Comparison of ENCODE assay signal across 9 mouse cellular contexts in genomic region chr3:95141952-95142616, GRCm38 (mm10). TPM values are rescaled to one million over a fixed set of nuclear protein-coding genes. Genes with fewer than 3 reads are reported as not detected.
DNase-seq lines count a peak whose midpoint lies in the region; ATAC-seq and TF ChIP-seq lines count a peak whose summit lies in the region.
"Had no signal": no experiment of that assay in that cellular context is flagged by ENCODE, and none has a peak within 500 bp of the region (broad histone marks: within the 10 kb centered on the region; RNA-seq: fewer than 3 reads in every experiment).

Gene Tnfaip8l2, minus strand, starts transcription at chr3:95142360.

- no peak within 1 kb of the TSS for H3K27ac ChIP-seq in forebrain, embryonic 15.5 days (replicated peaks)
- no peak within 1 kb of the TSS for H3K27ac ChIP-seq in forebrain, embryonic 10.5 days
- H3K27ac ChIP-seq in MEL (ENCODE audit: control insufficient read depth, low read depth, low read length), result peak within 1 kb of the TSS; percentile 25; the same call in 1 of the 2 replicates
- 0 out of 2 replicates have a peak within 1 kb of the TSS, but pooled peaks have one; percentile 11 for H3K27ac ChIP-seq in liver, embryonic 11.5 days (ENCODE audit: low read depth, low read length)
- H3K27ac ChIP-seq in neural tube, embryonic 13.5 days (replicated peaks), result no peak within 1 kb of the TSS
- no peak within 1 kb of the TSS for H3K27ac ChIP-seq in cerebellum, adult 2 months (ENCODE audit: insufficient read depth, low read length)
- H3K27ac ChIP-seq: kidney, embryonic 15.5 days had no signal

- no peak within 1 kb of the TSS for H3K4me3 ChIP-seq in forebrain, embryonic 15.5 days
- H3K4me3 ChIP-seq in forebrain, embryonic 10.5 days, result no peak within 1 kb of the TSS
- peak within 1 kb of the TSS; percentile 32 to 43 for H3K4me3 ChIP-seq in MEL (ENCODE audit: control insufficient read depth in 1 of 2, insufficient read depth in 1 of 2, low read depth in 2 of 2, low read length in 2 of 2)
- H3K4me3 ChIP-seq in liver, embryonic 11.5 days (ENCODE audit: low read depth, low read length), result no peak within 1 kb of the TSS; the same call in 1 of the 2 replicates
- H3K4me3 ChIP-seq in neural tube, embryonic 13.5 days, result no peak within 1 kb of the TSS
- no peak within 1 kb of the TSS for H3K4me3 ChIP-seq in cerebellum, adult 2 months (replicated peaks; ENCODE audit: insufficient read depth, low read depth, low read length)
- H3K4me3 ChIP-seq: kidney, embryonic 15.5 days had no signal

- DNase-seq in forebrain, embryonic 10.5 days (ENCODE audit: extremely low spot score, low spot score), result no peak
- DNase-seq in MEL (ENCODE audit: low read depth, low spot score), result peak; percentile 88
- DNase-seq in liver, embryonic 11.5 days (ENCODE audit: low spot score), result no peak
- no peak for DNase-seq in cerebellum, adult 2 months
- no peak for DNase-seq in ovary, adult 18-20 months (ENCODE audit: low spot score)
- no peak for DNase-seq in right cerebral cortex, postnatal 25 days

- TF ChIP-seq POLR2A in MEL (IDR thresholded peaks at IDR 0.05; ENCODE audit: control insufficient read depth in 1 of 2, insufficient read depth in 1 of 2, low read depth in 1 of 2, low read length in 2 of 2, poor library complexity in 1 of 2), result peak in 1 of 2 experiments; percentile 58; a peak in 1 of 4 replicates
- TF ChIP-seq POLR2A in cerebellum, adult 2 months (IDR thresholded peaks at IDR 0.05; ENCODE audit: borderline replicate concordance, insufficient read depth, low read length), result no peak

- no peak for TF ChIP-seq EP300 in MEL (IDR thresholded peaks at IDR 0.05; ENCODE audit: low read depth in 1 of 2, low read length in 2 of 2)

- no peaks in the 10 kb centered on the region for H3K79me2 ChIP-seq in MEL (ENCODE audit: control insufficient read depth, insufficient read depth, low read length, poor library complexity)

- H3K9me3 ChIP-seq in forebrain, embryonic 15.5 days, result no peaks in the 10 kb centered on the region
- H3K9me3 ChIP-seq in forebrain, embryonic 10.5 days, result no peaks in the 10 kb centered on the region
- H3K9me3 ChIP-seq in MEL (replicated peaks; ENCODE audit: insufficient read depth, low read length), result no peaks in the 10 kb centered on the region
- no peaks in the 10 kb centered on the region for H3K9me3 ChIP-seq in liver, embryonic 11.5 days (ENCODE audit: control insufficient read depth, low read length)
- H3K9me3 ChIP-seq in neural tube, embryonic 13.5 days, result no peaks in the 10 kb centered on the region
- H3K9me3 ChIP-seq: kidney, embryonic 15.5 days had no signal

- H3K9ac ChIP-seq in forebrain, embryonic 15.5 days (replicated peaks), result no peak within 1 kb of the TSS
- H3K9ac ChIP-seq in MEL (ENCODE audit: control insufficient read depth, low read depth, low read length, poor library complexity, severe bottlenecking), result peak within 1 kb of the TSS; percentile 6
- no peak within 1 kb of the TSS; the same call in 1 of the 2 replicates for H3K9ac ChIP-seq in liver, embryonic 11.5 days (ENCODE audit: low read depth, low read length)
- no peak within 1 kb of the TSS for H3K9ac ChIP-seq in neural tube, embryonic 13.5 days
- H3K9ac ChIP-seq: kidney, embryonic 15.5 days had no signal

- peaks cover 12% of the 10 kb centered on the region for H3K36me3 ChIP-seq in forebrain, embryonic 15.5 days
- H3K36me3 ChIP-seq in forebrain, embryonic 10.5 days (replicated peaks), result peaks cover 14% of the 10 kb centered on the region
- H3K36me3 ChIP-seq in MEL (ENCODE audit: control insufficient read depth in 1 of 2, insufficient read depth in 2 of 2, low read length in 2 of 2), result peaks cover 0 to 14% of the 10 kb centered on the region in 2 experiments; a peak in 3 of 4 replicates
- no peaks in the 10 kb centered on the region for H3K36me3 ChIP-seq in liver, embryonic 11.5 days (ENCODE audit: control insufficient read depth, insufficient read depth, low read length)
- peaks cover 28% of the 10 kb centered on the region for H3K36me3 ChIP-seq in neural tube, embryonic 13.5 days

- 83% methylated on average over 10 of the region's 10 CpGs for WGBS in forebrain, embryonic 15.5 days
- 85% methylated on average over 10 of the region's 10 CpGs for WGBS in forebrain, embryonic 10.5 days
- 64% methylated on average over 10 of the region's 10 CpGs for WGBS in liver, embryonic 11.5 days
- WGBS in neural tube, embryonic 13.5 days, result 82% methylated on average over 10 of the region's 10 CpGs
- WGBS in cerebellum, adult 2 months, result 83% methylated on average over 10 of the region's 10 CpGs

- no peak for TF ChIP-seq CTCF in MEL (IDR thresholded peaks at IDR 0.05 in 2 of 3, conservative IDR thresholded peaks at IDR 0.05 in 1 of 3; ENCODE audit: control insufficient read depth in 1 of 3, insufficient read depth in 1 of 3, low read depth in 2 of 3, low read length in 3 of 3, poor library complexity in 1 of 3, severe bottlenecking in 1 of 3)
- TF ChIP-seq CTCF in cerebellum, adult 2 months (IDR thresholded peaks at IDR 0.05; ENCODE audit: borderline replicate concordance, insufficient read depth, low read depth, low read length), result no peak

- H3K4me1 ChIP-seq in forebrain, embryonic 15.5 days, result no peaks in the 10 kb centered on the region
- H3K4me1 ChIP-seq in forebrain, embryonic 10.5 days, result peaks cover 8% of the 10 kb centered on the region
- peaks cover 8 to 14% of the 10 kb centered on the region in 2 experiments for H3K4me1 ChIP-seq in MEL (ENCODE audit: control insufficient read depth in 1 of 2, insufficient read depth in 2 of 2, low read length in 2 of 2)
- peaks cover 7% of the 10 kb centered on the region for H3K4me1 ChIP-seq in liver, embryonic 11.5 days (replicated peaks; ENCODE audit: control insufficient read depth, insufficient read depth, low read length)
- no peaks in the 10 kb centered on the region for H3K4me1 ChIP-seq in neural tube, embryonic 13.5 days (replicated peaks)
- no peaks in the 10 kb centered on the region for H3K4me1 ChIP-seq in cerebellum, adult 2 months (ENCODE audit: control insufficient read depth, insufficient read depth, low read length)

- no peak for TF ChIP-seq RAD21 in MEL (IDR thresholded peaks at IDR 0.05; ENCODE audit: low read depth, low read length)

- ATAC-seq in forebrain, embryonic 15.5 days (replicated peaks), result peak; percentile 44; the same call in 1 of the 2 replicates
- ATAC-seq in liver, embryonic 11.5 days (replicated peaks; ENCODE audit: low FRiP score), result peak; percentile 75
- ATAC-seq in neural tube, embryonic 13.5 days (ENCODE audit: low read depth), result 0 out of 2 replicates have a peak, but pooled peaks have one; percentile 25

- no peaks in the 10 kb centered on the region for H3K27me3 ChIP-seq in forebrain, embryonic 15.5 days
- no peaks in the 10 kb centered on the region for H3K27me3 ChIP-seq in forebrain, embryonic 10.5 days (ENCODE audit: poor library complexity, severe bottlenecking)
- H3K27me3 ChIP-seq in MEL (ENCODE audit: control insufficient read depth in 1 of 2, insufficient read depth in 2 of 2, low read length in 2 of 2), result no peaks in the 10 kb centered on the region; a peak in 2 of 4 replicates
- H3K27me3 ChIP-seq in liver, embryonic 11.5 days (replicated peaks; ENCODE audit: control insufficient read depth, insufficient read depth, low read length), result no peaks in the 10 kb centered on the region
- H3K27me3 ChIP-seq in neural tube, embryonic 13.5 days, result no peaks in the 10 kb centered on the region
- no peaks in the 10 kb centered on the region for H3K27me3 ChIP-seq in cerebellum, adult 2 months (ENCODE audit: control insufficient read depth, insufficient read depth, low read length)
- H3K27me3 ChIP-seq: kidney, embryonic 15.5 days had no signal

- H3K4me2 ChIP-seq in forebrain, embryonic 15.5 days (replicated peaks), result no peak within 1 kb of the TSS
- peak within 1 kb of the TSS; percentile 6 for H3K4me2 ChIP-seq in liver, embryonic 11.5 days
- H3K4me2 ChIP-seq in neural tube, embryonic 13.5 days, result no peak within 1 kb of the TSS
- H3K4me2 ChIP-seq: kidney, embryonic 15.5 days had no signal

TF ChIP-seq in MEL, 35 proteins besides CTCF, POLR2A, EP300 and RAD21:
- TF ChIP-seq MAZ (IDR thresholded peaks at IDR 0.05; ENCODE audit: low read depth, low read length) (no peak), TBP (IDR thresholded peaks at IDR 0.05; ENCODE audit: low read depth, low read length) (peak; percentile 57), ZMIZ1 (IDR thresholded peaks at IDR 0.05; ENCODE audit: low read depth, low read length) (no peak), RCOR1 (IDR thresholded peaks at IDR 0.05; ENCODE audit: low read depth, low read length) (no peak), CHD1 (IDR thresholded peaks at IDR 0.05; ENCODE audit: low read depth, low read length) (peak; percentile 61; the same call in 1 of the 2 replicates), KAT2A (conservative IDR thresholded peaks at IDR 0.05; ENCODE audit: low read depth, low read length) (no peak), MAFK (IDR thresholded peaks at IDR 0.05; ENCODE audit: borderline replicate concordance, low read depth, low read length) (no peak), E2F4 (IDR thresholded peaks at IDR 0.05; ENCODE audit: borderline replicate concordance, low read depth, low read length) (no peak), HCFC1 (IDR thresholded peaks at IDR 0.05; ENCODE audit: low read depth, low read length) (no peak; the same call in 1 of the 2 replicates), NELFE (IDR thresholded peaks at IDR 0.05; ENCODE audit: low read depth, low read length) (peak; percentile 58; the same call in 1 of the 2 replicates), TCF12 (IDR thresholded peaks at IDR 0.05; ENCODE audit: low read depth, low read length) (0 out of 2 replicates have a peak, but pooled peaks have one; percentile 16), ZNF384 (IDR thresholded peaks at IDR 0.05; ENCODE audit: low read depth, low read length) (no peak), SMC3 (IDR thresholded peaks at IDR 0.05; ENCODE audit: low read depth, low read length) (no peak), NRF1 (IDR thresholded peaks at IDR 0.05; ENCODE audit: insufficient read depth, low read depth, low read length, poor library complexity, severe bottlenecking) (no peak), BHLHE40 (IDR thresholded peaks at IDR 0.05; ENCODE audit: borderline replicate concordance, low read depth, low read length) (no peak), SIN3A (IDR thresholded peaks at IDR 0.05; ENCODE audit: low read length) (0 out of 2 replicates have a peak, but pooled peaks have one; percentile 46)

RNA-seq across cellular contexts. Expression of gene Tnfaip8l2, which starts in this region (rescaled TPM):
- polyA plus RNA-seq in forebrain, embryonic 15.5 days (2015; fragmentation: Nextera tagmentation; extraction: Ambion mirVana), result 2.5 and 3.6 TPM in 2 replicates
- 1.4 and 1.5 TPM in 2 replicates for polyA plus RNA-seq in forebrain, embryonic 10.5 days (2016; fragmentation: Nextera tagmentation; extraction: Ambion mirVana)
- total RNA-seq in MEL (2012; rRNA removed), result 3.1 and 4.5 TPM in 2 replicates
- 1 to 10 TPM in 1 of 2 experiments, not detected in 1; 5.8 TPM for polyA plus RNA-seq in MEL (2012; ENCODE audit: insufficient read depth in 1 of 2, insufficient read length in 2 of 2, low read depth in 1 of 2, low replicate concordance in 2 of 2, missing spikeins in 1 of 2)
- 4.8 and 5.4 TPM in 2 replicates for polyA plus RNA-seq in liver, embryonic 11.5 days (2014; fragmentation: Nextera tagmentation; extraction: Ambion mirVana)
- polyA plus RNA-seq in neural tube, embryonic 13.5 days (2015; fragmentation: Nextera tagmentation; extraction: Ambion mirVana), result 3.0 and 3.3 TPM in 2 replicates
- polyA plus RNA-seq in cerebellum, adult 2 months (2012; rRNA removed), result 1.3 and 2.0 TPM in 2 replicates

Comparison
In these comparisons a context has a peak if more than half of its experiments do, and no peak if none do; other contexts are left out.
1. ATAC-seq: peak in every context shown above with its lines; median percentile 75 in liver, embryonic 11.5 days; 44 in forebrain, embryonic 15.5 days; 25 in neural tube, embryonic 13.5 days.
2. H3K27ac ChIP-seq: peak in MEL (single experiment) and liver, embryonic 11.5 days (single experiment); none in forebrain, embryonic 15.5 days (single experiment), forebrain, embryonic 10.5 days (single experiment), neural tube, embryonic 13.5 days (single experiment) and cerebellum, adult 2 months (single experiment).
3. H3K4me3 ChIP-seq: peak in MEL (2 of 2); none in forebrain, embryonic 15.5 days (single experiment), forebrain, embryonic 10.5 days (single experiment), liver, embryonic 11.5 days (single experiment), neural tube, embryonic 13.5 days (single experiment) and cerebellum, adult 2 months (single experiment).